Mouse (Mus musculus) embryonic facial prominence, embryonic 15.5 days (tissue): ENCODE results near the gene Sypl2. TPM values are rescaled to one million over a fixed set of nuclear protein-coding genes. Genes with fewer than 3 reads are reported as not detected.

Experiments used
- ATAC-seq: fragments of 200-750 bp; cut with Nextera tagmentation; 2 replicates; pipeline ENCODE4 v1.8.0; 2017; ENCODE audit warnings: low read depth, moderate TSS enrichment; ENCODE audit not compliant: insufficient number of reproducible peaks, low FRiP score, low TSS enrichment
- H3K27ac ChIP-seq: fragments of 300-500 bp; sonication (generic); replicated peaks from 2 replicates; pipeline ENCODE4 v1.5.1; 2015; ENCODE audit warnings: mild to moderate bottlenecking, inconsistent platforms
- H3K27me3 ChIP-seq: fragments of 300-500 bp; sonication (generic); 2 replicates; pipeline ENCODE4 v1.6.1; 2015; ENCODE audit warnings: inconsistent platforms
- H3K36me3 ChIP-seq: fragments of 300-500 bp; sonication (generic); 2 replicates; pipeline ENCODE4 v1.6.1; 2015; ENCODE audit warnings: mild to moderate bottlenecking, inconsistent platforms
- H3K4me1 ChIP-seq: fragments of 300-500 bp; sonication (generic); 2 replicates; pipeline ENCODE4 v1.6.1; 2015; ENCODE audit warnings: inconsistent platforms
- H3K4me2 ChIP-seq: fragments of 300-500 bp; sonication (generic); replicated peaks from 2 replicates; pipeline ENCODE4 v1.6.1; 2015; ENCODE audit warnings: mild to moderate bottlenecking, inconsistent platforms
- H3K4me3 ChIP-seq: fragments of 300-500 bp; sonication (generic); replicated peaks from 2 replicates; pipeline ENCODE4 v1.5.1; 2015; ENCODE audit warnings: mild to moderate bottlenecking, inconsistent platforms
- H3K9ac ChIP-seq: fragments of 300-500 bp; sonication (generic); 2 replicates; pipeline ENCODE4 v1.6.1; 2015; ENCODE audit warnings: inconsistent platforms
- H3K9me3 ChIP-seq: fragments of 300-500 bp; sonication (generic); replicated peaks from 2 replicates; pipeline ENCODE4 v1.6.1; 2016; ENCODE audit warnings: inconsistent platforms
- WGBS: fragments of 180-500 bp; shearing (Covaris S2); methylation state at CpG from one replicate; pipeline ENCODE4 v1.1.7; 2015; 5-methylcytosine and 5-hydroxymethylcytosine counted together
- polyA plus RNA-seq: library from polyadenylated mRNA; unstranded; fragments of >200 nt; fragmentation: Nextera tagmentation; extraction: Ambion mirVana; gene quantifications from 2 replicates; pipeline ENCODE4 v1.2.1, GENCODE M21; 2015

Sypl2 gene
- polyA plus RNA-seq, 1 experiment from 2014 or later: 2.7 TPM

GRCm38 (mm10) chr3:108205601-108206000, 20.8 kb downstream of the Sypl2 start:
- no peak for ATAC-seq
- Histone ChIP-seq H3K36me3 (peaks cover 52% of the 10 kb centered on the region), H3K27ac (no peak overlapping the region), H3K4me2 (no peak overlapping the region), H3K4me1 (peaks cover 43% of the 10 kb centered on the region), H3K9ac (no peak overlapping the region), H3K4me3 (no peak overlapping the region), H3K9me3 (no peaks in the 10 kb centered on the region), H3K27me3 (no peaks in the 10 kb centered on the region)
- WGBS: 88% methylated on average over 8 of the region's 8 CpGs

- no peaks in the 10 kb centered on the region for H3K9me3 ChIP-seq
- H3K4me2 ChIP-seq: no peak overlapping the region
- H3K9ac ChIP-seq: no peak overlapping the region
- 77% methylated on average over 11 of the region's 11 CpGs for WGBS
- H3K27me3 ChIP-seq: no peaks in the 10 kb centered on the region
- ATAC-seq: no peak
- peaks cover 42% of the 10 kb centered on the region for H3K4me1 ChIP-seq
- H3K4me3 ChIP-seq: no peak overlapping the region
- peaks cover 52% of the 10 kb centered on the region for H3K36me3 ChIP-seq
- no peak overlapping the region for H3K27ac ChIP-seq
Observed at GRCm38 (mm10) chr3:108204470-108204869, 22.0 kb downstream of the Sypl2 start.

GRCm38 (mm10) chr3:108203621-108204325, 22.7 kb downstream of the Sypl2 start:
- no peaks in the 10 kb centered on the region for H3K27me3 ChIP-seq
- H3K4me2 ChIP-seq: no peak overlapping the region
- WGBS: 81% methylated on average over 11 of the region's 11 CpGs
- H3K9ac ChIP-seq: no peak overlapping the region
- ATAC-seq: no peak
- H3K27ac ChIP-seq: no peak overlapping the region
- H3K36me3 ChIP-seq: peaks cover 52% of the 10 kb centered on the region
- no peak overlapping the region for H3K4me3 ChIP-seq
- H3K4me1 ChIP-seq: peaks cover 35% of the 10 kb centered on the region
- no peaks in the 10 kb centered on the region for H3K9me3 ChIP-seq

DNA sequence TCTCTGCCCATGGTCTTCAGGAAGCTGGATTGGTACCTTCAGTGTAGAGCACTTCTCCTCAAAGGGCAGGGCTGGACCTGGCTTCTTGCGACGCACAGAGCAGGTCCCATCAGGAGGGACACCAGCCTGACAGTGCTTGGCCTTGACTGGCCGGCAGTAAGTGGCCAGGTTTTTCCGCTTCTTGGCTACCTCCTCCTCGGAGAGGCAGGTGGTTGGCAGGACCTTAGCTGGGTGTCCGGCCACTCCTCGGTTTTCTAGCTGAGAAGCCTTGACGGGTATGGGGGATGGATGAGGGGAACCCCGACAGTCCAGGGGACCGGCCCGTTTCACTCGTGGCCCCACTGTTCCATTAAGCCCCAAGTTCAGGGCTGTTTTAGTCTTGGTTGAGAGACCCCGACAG, 23.2 kb downstream of the Sypl2 start:
- ATAC-seq: no peak
- WGBS: 93% methylated on average over 13 of the region's 13 CpGs

GRCm38 (mm10) chr3:108202506-108202905, 23.9 kb downstream of the Sypl2 start:
- ATAC-seq: no peak
- Histone ChIP-seq H3K4me3 (no peak overlapping the region), H3K4me2 (no peak overlapping the region), H3K9ac (no peak overlapping the region), H3K27ac (no peak overlapping the region), H3K36me3 (peaks cover 47% of the 10 kb centered on the region), H3K4me1 (peaks cover 26% of the 10 kb centered on the region), H3K9me3 (no peaks in the 10 kb centered on the region), H3K27me3 (no peaks in the 10 kb centered on the region)

More for the DNA sequence above, 23.2 kb downstream of the Sypl2 start:
- no peaks in the 10 kb centered on the region for H3K27me3 ChIP-seq
- H3K4me2 ChIP-seq: no peak overlapping the region
- H3K9ac ChIP-seq: no peak overlapping the region
- H3K4me3 ChIP-seq: no peak overlapping the region
- H3K4me1 ChIP-seq: peaks cover 30% of the 10 kb centered on the region
- H3K27ac ChIP-seq: no peak overlapping the region
- no peaks in the 10 kb centered on the region for H3K9me3 ChIP-seq
- peaks cover 51% of the 10 kb centered on the region for H3K36me3 ChIP-seq

DNA sequence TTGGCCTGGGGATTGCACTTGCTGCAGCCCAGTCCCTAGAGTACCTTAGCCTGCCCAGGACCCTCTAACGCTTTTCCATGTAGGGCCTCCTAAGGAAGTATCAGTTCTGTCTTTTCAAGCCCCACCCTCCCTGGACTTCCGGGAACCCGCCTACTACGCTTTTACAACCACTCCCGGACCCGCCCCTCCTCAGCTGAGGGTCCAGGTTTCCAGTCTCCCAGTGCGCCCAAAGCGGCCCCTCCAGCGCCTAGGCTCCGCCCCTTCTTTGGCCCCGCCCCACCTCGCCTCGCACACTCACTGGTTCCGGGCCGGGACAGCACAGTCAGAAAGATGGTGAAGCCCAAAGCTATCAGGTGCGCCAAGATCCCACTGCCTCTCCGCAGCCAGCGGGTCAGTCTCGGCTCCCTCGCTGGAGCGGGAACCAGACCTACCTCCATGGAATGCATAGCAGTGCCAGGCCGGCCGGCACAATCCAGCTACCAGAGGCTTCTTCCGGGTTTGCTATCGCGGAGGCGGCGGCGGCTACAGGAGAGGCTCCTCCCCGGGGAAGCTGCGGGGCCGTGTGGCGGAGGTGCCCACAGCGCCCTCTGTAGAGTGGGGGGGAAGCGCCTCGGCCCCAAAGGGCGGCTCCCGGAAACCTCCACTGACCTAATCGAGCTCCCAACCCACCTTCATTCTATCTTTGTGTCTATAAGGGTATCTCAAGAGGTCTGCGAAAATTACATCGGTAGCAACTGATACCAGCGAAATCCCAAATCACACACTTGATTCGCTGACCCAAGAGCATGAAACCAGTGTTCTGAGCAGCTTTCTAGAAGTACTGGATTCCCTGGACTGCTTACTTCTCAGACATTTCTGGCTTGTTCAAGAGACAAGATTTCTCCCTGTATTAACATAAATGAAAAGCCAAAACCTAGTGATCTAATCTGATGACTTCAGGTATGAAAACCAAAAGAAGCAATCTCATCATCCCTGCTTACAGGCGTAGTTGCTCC, 25.8 kb downstream of the Sypl2 start, which contains the start of gene Cyb561d1:
Gene Cyb561d1, minus strand, starts transcription at position 884 of the 995 bp plus-strand sequence.
- Histone ChIP-seq H3K4me2 (peak within 1 kb of the TSS; percentile 76), H3K4me3 (peak within 1 kb of the TSS; percentile 66), H3K27me3 (no peaks in the 10 kb centered on the region), H3K36me3 (peaks cover 33% of the 10 kb centered on the region), H3K27ac (peak within 1 kb of the TSS; percentile 89), H3K4me1 (peaks cover 32% of the 10 kb centered on the region), H3K9me3 (no peaks in the 10 kb centered on the region), H3K9ac (peak within 1 kb of the TSS; percentile 23)
- ATAC-seq: peak; percentile 85
- WGBS: 2% methylated on average over 44 of the region's 44 CpGs

GRCm38 (mm10) chr3:108199231-108199630, 27.2 kb downstream of the Sypl2 start:
- no peaks in the 10 kb centered on the region for H3K9me3 ChIP-seq
- H3K36me3 ChIP-seq: peaks cover 19% of the 10 kb centered on the region
- no peak overlapping the region for H3K4me2 ChIP-seq
- peaks cover 32% of the 10 kb centered on the region for H3K4me1 ChIP-seq
- no peak overlapping the region for H3K27ac ChIP-seq
- 93% methylated on average over 6 of the region's 6 CpGs for WGBS
- no peak for ATAC-seq
- no peaks in the 10 kb centered on the region for H3K27me3 ChIP-seq
- no peak overlapping the region for H3K9ac ChIP-seq
- H3K4me3 ChIP-seq: no peak overlapping the region

DNA sequence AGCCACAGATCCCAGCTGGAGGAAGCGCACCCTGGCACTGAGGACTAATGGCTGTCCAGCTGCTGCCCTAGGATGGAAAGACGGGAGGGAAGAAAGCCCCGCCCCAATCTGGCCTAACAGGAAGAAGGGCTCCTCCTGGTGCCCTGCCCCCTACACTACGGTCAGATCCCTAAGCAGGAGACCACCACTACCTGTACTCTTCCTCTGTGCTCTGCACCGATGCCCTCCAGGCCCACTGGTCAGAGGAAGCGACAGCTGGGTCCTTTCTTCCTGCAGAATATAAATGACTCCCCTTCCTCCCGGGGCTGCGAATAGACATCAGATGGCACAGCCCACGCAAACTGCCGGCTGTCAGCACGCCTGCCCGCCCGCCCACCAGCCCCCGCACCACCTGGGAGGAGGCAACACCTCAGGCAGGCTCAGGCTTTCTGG, 29.4 kb downstream of the Sypl2 start:
- ATAC-seq: no peak
- H3K9me3 ChIP-seq: no peaks in the 10 kb centered on the region
- no peak overlapping the region for H3K27ac ChIP-seq
- H3K27me3 ChIP-seq: no peaks in the 10 kb centered on the region
- peaks cover 32% of the 10 kb centered on the region for H3K4me1 ChIP-seq
- WGBS: 26% methylated on average over 14 of the region's 14 CpGs
- H3K4me3 ChIP-seq: no peak overlapping the region
- no peak overlapping the region for H3K9ac ChIP-seq
- no peaks in the 10 kb centered on the region; the same call in 1 of the 2 replicates for H3K36me3 ChIP-seq
- H3K4me2 ChIP-seq: 0 out of 2 replicates have a peak overlapping the region, but pooled peaks have one; percentile 4

DNA sequence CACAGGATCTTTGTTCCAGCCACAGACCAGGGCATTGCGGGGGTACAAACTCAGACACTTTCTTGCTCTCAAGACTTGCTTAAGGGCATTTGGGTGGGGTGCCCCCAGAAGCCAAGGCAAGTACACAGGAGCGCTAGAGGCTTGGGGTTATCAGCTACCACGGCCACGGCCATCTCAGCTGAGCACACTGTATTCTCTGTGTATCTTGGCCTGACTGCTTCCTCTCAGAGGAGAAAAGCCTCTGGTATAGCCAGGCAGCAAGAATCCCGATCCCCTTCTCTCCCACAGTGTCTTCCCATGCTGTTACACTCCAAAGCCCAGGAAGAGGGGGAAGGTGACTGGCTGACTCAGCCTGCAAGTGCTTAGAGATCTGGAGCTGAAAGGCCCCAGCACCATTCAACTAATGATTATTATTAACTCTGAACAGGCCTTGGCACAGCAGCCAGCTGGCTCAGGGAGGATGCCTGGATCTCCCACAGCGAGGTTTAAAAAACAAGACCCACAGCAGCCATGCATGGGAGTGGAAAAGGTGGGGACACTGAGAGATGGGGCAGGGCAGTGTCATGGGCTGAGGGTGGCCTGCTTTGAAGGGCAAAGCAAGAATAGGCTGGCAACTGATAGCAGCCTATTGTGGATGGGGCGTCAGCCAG, 30.4 kb downstream of the Sypl2 start:
- Histone ChIP-seq H3K27ac (peak overlapping the region; percentile 22), H3K4me2 (no peak overlapping the region), H3K9me3 (no peaks in the 10 kb centered on the region), H3K4me1 (peaks cover 23% of the 10 kb centered on the region), H3K9ac (no peak overlapping the region; the same call in 1 of the 2 replicates), H3K36me3 (no peaks in the 10 kb centered on the region), H3K27me3 (no peaks in the 10 kb centered on the region), H3K4me3 (no peak overlapping the region)
- no peak for ATAC-seq
- WGBS: 60% methylated on average over 7 of the region's 7 CpGs

GRCm38 (mm10) chr3:108195287-108195686, 31.2 kb downstream of the Sypl2 start:
- 84% methylated on average over 4 of the region's 4 CpGs for WGBS
- Histone ChIP-seq H3K4me3 (no peak overlapping the region), H3K4me1 (peaks cover 25% of the 10 kb centered on the region), H3K27me3 (no peaks in the 10 kb centered on the region), H3K27ac (no peak overlapping the region), H3K4me2 (no peak overlapping the region), H3K36me3 (no peaks in the 10 kb centered on the region), H3K9ac (no peak overlapping the region), H3K9me3 (no peaks in the 10 kb centered on the region)
- ATAC-seq: no peak

GRCm38 (mm10) chr3:108193686-108194085, 32.8 kb downstream of the Sypl2 start:
- H3K9me3 ChIP-seq: no peaks in the 10 kb centered on the region
- WGBS: 71% methylated on average over 4 of the region's 4 CpGs
- peaks cover 29% of the 10 kb centered on the region for H3K4me1 ChIP-seq
- H3K4me3 ChIP-seq: no peak overlapping the region
- no peak overlapping the region; the same call in 1 of the 2 replicates for H3K27ac ChIP-seq
- H3K4me2 ChIP-seq: no peak overlapping the region
- H3K36me3 ChIP-seq: no peaks in the 10 kb centered on the region
- no peak for ATAC-seq
- H3K9ac ChIP-seq: no peak overlapping the region
- no peaks in the 10 kb centered on the region for H3K27me3 ChIP-seq
